Mouse (Mus musculus) central nervous system, embryonic 14 days (tissue): ENCODE results near the gene Asrgl1. TPM values are rescaled to one million over a fixed set of nuclear protein-coding genes. Genes with fewer than 3 reads are reported as not detected.

Experiments used
- polyA plus RNA-seq: library from polyadenylated mRNA; depleted of rRNA; stranded (reverse); fragments of >200 nt; gene quantifications from 2 replicates; pipeline ENCODE4 v1.2.3, GENCODE M21; 2012; rRNA removed

The Asrgl1 gene
- polyA plus RNA-seq = 12.2 and 13.9 TPM in 2 replicates

DNA sequence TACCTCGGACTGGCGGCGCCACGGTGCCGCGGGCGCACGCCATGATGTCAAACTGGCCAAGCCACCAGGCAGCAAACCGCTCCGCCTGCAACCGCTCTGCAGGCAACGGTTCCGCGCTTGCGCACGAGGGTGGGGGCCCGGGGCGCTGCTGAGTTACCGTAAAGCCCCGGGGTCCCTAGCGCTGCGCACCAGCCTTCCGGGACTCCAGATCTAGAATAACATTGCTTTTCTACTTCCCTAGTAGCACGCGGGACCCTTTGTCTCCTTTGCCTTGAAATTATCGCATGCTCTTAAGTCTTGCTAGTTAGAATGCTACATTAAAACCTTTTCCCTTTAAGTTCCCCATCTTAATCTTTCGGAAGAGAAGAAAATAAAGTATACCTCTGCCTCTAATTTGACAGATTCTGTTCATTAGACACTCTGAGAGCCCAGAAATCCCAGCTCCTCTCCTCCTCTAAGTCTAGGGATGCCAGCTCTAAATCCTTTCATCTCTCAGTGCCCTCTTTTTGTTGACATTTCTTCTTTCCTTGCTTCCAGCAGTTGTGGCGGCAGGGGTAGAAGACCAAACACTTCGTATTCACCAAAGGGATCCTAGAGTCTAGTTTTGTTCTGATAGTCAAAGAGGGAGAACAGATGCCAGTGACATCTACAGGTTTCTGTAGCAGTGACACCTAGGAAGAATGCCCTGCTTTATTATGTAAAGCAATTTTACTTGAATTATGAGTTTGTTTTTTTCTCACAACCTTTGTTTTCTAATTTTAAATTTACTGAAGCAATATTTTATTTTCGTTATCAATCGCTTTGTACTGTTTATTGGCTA is at the start of gene Asrgl1:
TSS of gene Asrgl1 (minus strand) at position 125 of the 820 bp plus-strand sequence.

DNA sequence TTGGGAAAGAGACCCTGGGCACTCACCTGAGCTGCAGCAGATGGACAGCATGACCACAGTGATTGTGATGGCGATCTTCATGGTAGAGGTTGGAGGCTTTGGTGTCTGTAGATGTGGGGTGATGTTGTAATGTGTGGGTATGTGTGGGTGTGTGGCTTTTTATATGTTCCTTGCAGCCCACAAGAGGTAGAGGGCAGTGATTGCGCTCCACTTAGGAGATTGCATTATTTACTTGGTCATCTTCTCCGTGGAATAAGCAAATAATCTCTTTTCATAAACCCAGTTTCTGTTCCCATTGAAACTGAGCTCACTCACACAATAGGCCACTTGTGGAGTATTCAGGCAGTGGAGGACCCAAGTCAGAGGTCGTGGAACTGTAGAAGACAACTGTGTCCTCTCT is 47.6 kb downstream of the Asrgl1 start, which contains the start of gene Scgb1a1:
TSS of gene Scgb1a1 (minus strand) at position 138 of the 400 bp plus-strand sequence.

Other genes starting within 250 kb of the Asrgl1 start
- 67.3 and 81.7 TPM in 2 replicates for gene 1810009A15Rik, start 246.8 kb downstream of the Asrgl1 start, polyA plus RNA-seq
- gene Gm49416, start 246.7 kb downstream of the Asrgl1 start, polyA plus RNA-seq = 0.18 and 1.1 TPM in 2 replicates
- gene Ints5, start 242.6 kb downstream of the Asrgl1 start, polyA plus RNA-seq = 28.9 and 29.0 TPM in 2 replicates
- gene Ganab, start 237.6 kb downstream of the Asrgl1 start, polyA plus RNA-seq = 157 and 161 TPM in 2 replicates
- gene B3gat3, start 215.3 kb downstream of the Asrgl1 start, polyA plus RNA-seq = 146 and 151 TPM in 2 replicates
- gene Rom1, start 206.3 kb downstream of the Asrgl1 start, polyA plus RNA-seq = 2.0 and 3.3 TPM in 2 replicates
- gene Eml3, start 206.1 kb downstream of the Asrgl1 start, polyA plus RNA-seq = 18.3 and 26.1 TPM in 2 replicates
- 62.2 and 65.0 TPM in 2 replicates for gene Mta2, start 193.8 kb downstream of the Asrgl1 start, polyA plus RNA-seq
- gene Tut1, start 181.8 kb downstream of the Asrgl1 start, polyA plus RNA-seq = 26.1 and 29.3 TPM in 2 replicates
- 429 and 446 TPM in 2 replicates for gene Eef1g, start 168.6 kb downstream of the Asrgl1 start, polyA plus RNA-seq
- 3.8 and 8.4 TPM in 2 replicates for gene Ahnak, start 146.4 kb downstream of the Asrgl1 start, polyA plus RNA-seq
- gene Scgb1a1, start 47.7 kb downstream of the Asrgl1 start, polyA plus RNA-seq = not detected in 2 replicates